28 mouse cellular contexts compared by ENCODE assay signal in genomic region chr4:132506250-132506649, GRCm38 (mm10). TPM values are rescaled to one million over a fixed set of nuclear protein-coding genes. Genes with fewer than 3 reads are reported as not detected.
DNase-seq lines count a peak whose midpoint lies in the region; ATAC-seq and TF ChIP-seq lines count a peak whose summit lies in the region.
"Had no signal": no experiment of that assay in that cellular context is flagged by ENCODE, and none has a peak within 500 bp of the region (broad histone marks: within the 10 kb centered on the region; RNA-seq: fewer than 3 reads in every experiment).

No protein-coding gene starts in this region.

- TF ChIP-seq POLR2A in ES-Bruce4 (IDR thresholded peaks at IDR 0.05; ENCODE audit: insufficient read depth, low read length) (no peak), myocyte (IDR thresholded peaks at IDR 0.05; ENCODE audit: insufficient read length, low read depth) (no peak)

- no peaks in the 10 kb centered on the region for H3K9me3 ChIP-seq in intestine, postnatal 0 days (ENCODE audit: control insufficient read depth)
- no peaks in the 10 kb centered on the region for H3K9me3 ChIP-seq in intestine, embryonic 15.5 days
- H3K9me3 ChIP-seq in ES-Bruce4 (replicated peaks; ENCODE audit: control insufficient read depth, insufficient read depth, low read length, poor library complexity, severe bottlenecking): no peaks in the 10 kb centered on the region
- H3K9me3 ChIP-seq in hindbrain, embryonic 11.5 days (ENCODE audit: control insufficient read depth, low read length): no peaks in the 10 kb centered on the region
- H3K9me3 ChIP-seq: embryonic facial prominence, embryonic 10.5 days; embryonic facial prominence, embryonic 13.5 days; forebrain, embryonic 10.5 days; forebrain, embryonic 13.5 days; hindbrain, embryonic 10.5 days had no signal

- no peak for TF ChIP-seq EP300 in ES-Bruce4 (IDR thresholded peaks at IDR 0.05; ENCODE audit: insufficient read depth, low read depth, low read length)

- peaks cover 80% of the 10 kb centered on the region for H3K79me2 ChIP-seq in myocyte (ENCODE audit: control insufficient read depth, insufficient read depth)

- DNase-seq in R1 (ENCODE audit: low read depth, low spot score): peak; percentile 52
- DNase-seq in hindbrain, embryonic 11.5 days (ENCODE audit: low spot score): no peak
- no peak for DNase-seq in heart, postnatal 25 days (ENCODE audit: low spot score)
- DNase-seq in cerebellum, adult 18-20 months: no peak
- DNase-seq: adrenal gland, postnatal 10 days; adrenal gland, postnatal 36 days; cerebellum, adult 2 months; cerebellum, adult 9-11 months; cerebellum, postnatal 36 days; embryo, embryonic 11 days; gastrocnemius, postnatal 14 days; heart, adult 11 months; heart, postnatal 36 days; kidney, adult 11 months had no signal

- no peak overlapping the region for H3K4me2 ChIP-seq in intestine, postnatal 0 days (replicated peaks; ENCODE audit: low read depth)
- H3K4me2 ChIP-seq in intestine, embryonic 15.5 days (replicated peaks): no peak overlapping the region
- peak overlapping the region; percentile 93 for H3K4me2 ChIP-seq in myocyte (ENCODE audit: low read depth)
- no peak overlapping the region for H3K4me2 ChIP-seq in hindbrain, embryonic 11.5 days (replicated peaks; ENCODE audit: low read depth, low read length)
- H3K4me2 ChIP-seq: embryonic facial prominence, embryonic 13.5 days; forebrain, embryonic 13.5 days; hindbrain, embryonic 14.5 days had no signal

- ATAC-seq in intestine, postnatal 0 days: no peak
- no peak for ATAC-seq in intestine, embryonic 15.5 days
- ATAC-seq in hindbrain, embryonic 11.5 days (ENCODE audit: low FRiP score): no peak
- ATAC-seq: forebrain, embryonic 13.5 days; forebrain, embryonic 16.5 days; hindbrain, postnatal 0 days; inflammation-experienced regulatory T-cells, adult 6 months had no signal

- no peak overlapping the region for H3K4me3 ChIP-seq in intestine, postnatal 0 days (ENCODE audit: low read depth, low read length)
- no peak overlapping the region for H3K4me3 ChIP-seq in intestine, embryonic 15.5 days (replicated peaks)
- H3K4me3 ChIP-seq in ES-Bruce4 (ENCODE audit: low read depth, low read length) (peak overlapping the region; percentile 51), myocyte (peak overlapping the region; percentile 99)
- H3K4me3 ChIP-seq in hindbrain, embryonic 11.5 days (ENCODE audit: low read depth, low read length): no peak overlapping the region
- H3K4me3 ChIP-seq: embryonic facial prominence, embryonic 10.5 days; embryonic facial prominence, embryonic 13.5 days; forebrain, embryonic 10.5 days; forebrain, embryonic 13.5 days; hindbrain, embryonic 10.5 days had no signal

- no peaks in the 10 kb centered on the region for H3K27me3 ChIP-seq in intestine, postnatal 0 days (replicated peaks; ENCODE audit: control insufficient read depth, insufficient read depth, low read length)
- H3K27me3 ChIP-seq in intestine, embryonic 15.5 days (replicated peaks): no peaks in the 10 kb centered on the region
- no peaks in the 10 kb centered on the region for H3K27me3 ChIP-seq in ES-Bruce4 (ENCODE audit: control insufficient read depth, insufficient read depth, low read length, poor library complexity, severe bottlenecking)
- no peaks in the 10 kb centered on the region for H3K27me3 ChIP-seq in myocyte (ENCODE audit: control insufficient read depth, insufficient read depth, insufficient read length)
- H3K27me3 ChIP-seq in hindbrain, embryonic 11.5 days (ENCODE audit: control insufficient read depth, insufficient read depth, low read length): no peaks in the 10 kb centered on the region
- H3K27me3 ChIP-seq: embryonic facial prominence, embryonic 13.5 days; forebrain, embryonic 13.5 days had no signal

- WGBS in intestine, postnatal 0 days: 83% methylated on average over 6 of the region's 6 CpGs
- WGBS in intestine, embryonic 15.5 days: 77% methylated on average over 6 of the region's 6 CpGs
- 75% methylated on average over 6 of the region's 6 CpGs for WGBS in hindbrain, embryonic 11.5 days

- H3K4me1 ChIP-seq in intestine, postnatal 0 days (replicated peaks; ENCODE audit: control insufficient read depth, insufficient read depth, low read length): 0 out of 2 replicates have a peak, but pooled peaks cover 4% of the 10 kb centered on the region
- H3K4me1 ChIP-seq in intestine, embryonic 15.5 days (replicated peaks): peaks cover 14% of the 10 kb centered on the region
- peaks cover 6% of the 10 kb centered on the region for H3K4me1 ChIP-seq in ES-Bruce4 (ENCODE audit: control insufficient read depth, insufficient read depth, low read length)
- peaks cover 5% of the 10 kb centered on the region; the same call in 1 of the 2 replicates for H3K4me1 ChIP-seq in hindbrain, embryonic 11.5 days (replicated peaks; ENCODE audit: control insufficient read depth, insufficient read depth, low read length)

- H3K9ac ChIP-seq in intestine, postnatal 0 days (ENCODE audit: low read depth, low read length): no peak overlapping the region
- H3K9ac ChIP-seq in intestine, embryonic 15.5 days: no peak overlapping the region
- H3K9ac ChIP-seq in ES-Bruce4 (ENCODE audit: low read depth, poor library complexity, severe bottlenecking): peak overlapping the region; percentile 4
- no peak overlapping the region for H3K9ac ChIP-seq in hindbrain, embryonic 11.5 days (ENCODE audit: low read depth, low read length)
- H3K9ac ChIP-seq: embryonic facial prominence, embryonic 13.5 days; hindbrain, embryonic 14.5 days had no signal

- intact Hi-C loops in heart, postnatal 25 days (cut with DNase I): loop anchor here (5.0 kb wide), 1 partner anchor 149 kb away; no protein-coding TSS in a partner anchor

- no peaks in the 10 kb centered on the region for H3K36me3 ChIP-seq in intestine, postnatal 0 days (ENCODE audit: control insufficient read depth, insufficient read depth)
- H3K36me3 ChIP-seq in intestine, embryonic 15.5 days: no peaks in the 10 kb centered on the region
- H3K36me3 ChIP-seq in ES-Bruce4 (ENCODE audit: control insufficient read depth, insufficient read depth, low read length, poor library complexity, severe bottlenecking) (peaks cover 12% of the 10 kb centered on the region), myocyte (ENCODE audit: control insufficient read depth, insufficient read depth) (peaks cover 21% of the 10 kb centered on the region)
- H3K36me3 ChIP-seq in hindbrain, embryonic 11.5 days (ENCODE audit: control insufficient read depth, insufficient read depth, low read length): no peaks in the 10 kb centered on the region
- H3K36me3 ChIP-seq: embryonic facial prominence, embryonic 13.5 days; forebrain, embryonic 10.5 days; hindbrain, embryonic 10.5 days had no signal

- no peak overlapping the region for H3K27ac ChIP-seq in intestine, postnatal 0 days (ENCODE audit: low read depth, low read length)
- H3K27ac ChIP-seq in intestine, embryonic 15.5 days: no peak overlapping the region
- H3K27ac ChIP-seq in ES-Bruce4 (ENCODE audit: insufficient read depth, low read length): peak overlapping the region; percentile 77
- H3K27ac ChIP-seq in hindbrain, embryonic 11.5 days (ENCODE audit: low read depth, low read length): no peak overlapping the region
- H3K27ac ChIP-seq: embryonic facial prominence, embryonic 10.5 days; embryonic facial prominence, embryonic 13.5 days; forebrain, embryonic 10.5 days; forebrain, embryonic 13.5 days; hindbrain, embryonic 10.5 days; hindbrain, embryonic 14.5 days; hindbrain, postnatal 0 days had no signal

- no peak overlapping the region for H3ac ChIP-seq in myocyte (ENCODE audit: control insufficient read depth, insufficient read length)

- TF ChIP-seq CTCF in intestine, postnatal 0 days (IDR thresholded peaks at IDR 0.05; ENCODE audit: low read depth): 0 out of 2 replicates have a peak, but pooled peaks have one; percentile 11
- TF ChIP-seq CTCF in ES-Bruce4 (IDR thresholded peaks at IDR 0.05; ENCODE audit: low read depth, low read length): no peak

RNA-seq across cellular contexts. Expression of gene Sesn2, which starts 4.1 kb away (rescaled TPM):
- polyA plus RNA-seq in intestine, postnatal 0 days (2015; fragmentation: Nextera tagmentation; extraction: Ambion mirVana): 17.2 and 18.0 TPM in 2 replicates
- polyA plus RNA-seq in intestine, embryonic 15.5 days (2015; fragmentation: Nextera tagmentation; extraction: Ambion mirVana): 10.8 and 11.2 TPM in 2 replicates
- polyA plus RNA-seq in ES-Bruce4 (2011; ENCODE audit: insufficient read depth, insufficient read length, low read depth, missing spikeins): 41.6 TPM in 2 replicates
- polyA plus RNA-seq in myocyte (2012; fragmentation: generic; extraction: Trizol): 71.5 TPM
- polyA plus RNA-seq in hindbrain, embryonic 11.5 days (2014; fragmentation: Nextera tagmentation; extraction: Ambion mirVana): 5.8 and 7.4 TPM in 2 replicates
- 1 to 10 TPM; 2.5 to 3.3 TPM for total RNA-seq in heart, postnatal 25 days (2021)

RNA-seq across cellular contexts. Expression of gene Atpif1, which starts 27.2 kb away (rescaled TPM):
- polyA plus RNA-seq in intestine, postnatal 0 days (2015; fragmentation: Nextera tagmentation; extraction: Ambion mirVana): 1,746 and 1,835 TPM in 2 replicates
- 1,295 and 1,316 TPM in 2 replicates for polyA plus RNA-seq in intestine, embryonic 15.5 days (2015; fragmentation: Nextera tagmentation; extraction: Ambion mirVana)
- 461 and 512 TPM in 2 replicates for polyA plus RNA-seq in ES-Bruce4 (2011; ENCODE audit: insufficient read depth, insufficient read length, low read depth, missing spikeins)
- polyA plus RNA-seq in myocyte (2012; fragmentation: generic; extraction: Trizol): 477 TPM
- polyA plus RNA-seq in hindbrain, embryonic 11.5 days (2014; fragmentation: Nextera tagmentation; extraction: Ambion mirVana): 1,169 and 1,193 TPM in 2 replicates
- 100 to 1,000 TPM; 301 to 320 TPM for total RNA-seq in heart, postnatal 25 days (2021)

RNA-seq across cellular contexts. Expression of gene Dnajc8, which starts 29.1 kb away (rescaled TPM):
- polyA plus RNA-seq in intestine, postnatal 0 days (2015; fragmentation: Nextera tagmentation; extraction: Ambion mirVana): 119 and 120 TPM in 2 replicates
- polyA plus RNA-seq in intestine, embryonic 15.5 days (2015; fragmentation: Nextera tagmentation; extraction: Ambion mirVana): 138 and 154 TPM in 2 replicates
- polyA plus RNA-seq in ES-Bruce4 (2011; ENCODE audit: insufficient read depth, insufficient read length, low read depth, missing spikeins): 340 and 348 TPM in 2 replicates
- 95.1 TPM for polyA plus RNA-seq in myocyte (2012; fragmentation: generic; extraction: Trizol)
- polyA plus RNA-seq in hindbrain, embryonic 11.5 days (2014; fragmentation: Nextera tagmentation; extraction: Ambion mirVana): 194 and 212 TPM in 2 replicates
- total RNA-seq in heart, postnatal 25 days (2021): 10 to 100 TPM; 49.4 to 57.1 TPM

RNA-seq across cellular contexts. Expression of gene Med18, which starts 42.5 kb away (rescaled TPM):
- polyA plus RNA-seq in intestine, postnatal 0 days (2015; fragmentation: Nextera tagmentation; extraction: Ambion mirVana): 8.8 and 9.5 TPM in 2 replicates
- polyA plus RNA-seq in intestine, embryonic 15.5 days (2015; fragmentation: Nextera tagmentation; extraction: Ambion mirVana): 18.9 and 21.3 TPM in 2 replicates
- 22.5 and 24.4 TPM in 2 replicates for polyA plus RNA-seq in ES-Bruce4 (2011; ENCODE audit: insufficient read depth, insufficient read length, low read depth, missing spikeins)
- polyA plus RNA-seq in myocyte (2012; fragmentation: generic; extraction: Trizol): 5.3 TPM
- polyA plus RNA-seq in hindbrain, embryonic 11.5 days (2014; fragmentation: Nextera tagmentation; extraction: Ambion mirVana): 20.2 and 24.6 TPM in 2 replicates
- total RNA-seq in heart, postnatal 25 days (2021): 1 to 10 TPM; 4.4 to 4.8 TPM

RNA-seq across cellular contexts. Expression of gene Ptafr, which starts 57.6 kb away (rescaled TPM):
- 4.7 and 5.2 TPM in 2 replicates for polyA plus RNA-seq in intestine, postnatal 0 days (2015; fragmentation: Nextera tagmentation; extraction: Ambion mirVana)
- polyA plus RNA-seq in intestine, embryonic 15.5 days (2015; fragmentation: Nextera tagmentation; extraction: Ambion mirVana): 1.1 TPM in 2 replicates
- polyA plus RNA-seq in ES-Bruce4 (2011; ENCODE audit: insufficient read depth, insufficient read length, low read depth, missing spikeins): 0.22 and 0.30 TPM in 2 replicates
- not detected for polyA plus RNA-seq in myocyte (2012; fragmentation: generic; extraction: Trizol)
- polyA plus RNA-seq in hindbrain, embryonic 11.5 days (2014; fragmentation: Nextera tagmentation; extraction: Ambion mirVana): 0.37 and 0.43 TPM in 2 replicates
- total RNA-seq in heart, postnatal 25 days (2021): 1 to 10 TPM; 1.6 to 2.1 TPM
- total RNA-seq: MEL had no signal

Comparison
In these comparisons a context has a peak if more than half of its experiments do, and no peak if none do; other contexts are left out.
1. H3K4me3 ChIP-seq: peak in ES-Bruce4 (single experiment) and myocyte (single experiment); none in intestine, postnatal 0 days (single experiment), intestine, embryonic 15.5 days (single experiment) and hindbrain, embryonic 11.5 days (single experiment).